Mouse (Mus musculus) spleen, adult 18-20 months (tissue): ENCODE measurements around the gene Il31.

ENCODE experiments used
- DNase-seq, 2 experiments: peaks; one replicate each; pipeline ENCODE4 v3.0.0; 2022; ENCODE audit warnings: mixed read lengths in 2 of 2

Gene Il31

GRCm38 (mm10) chr5:123470784-123471400 lies 18.4 kb downstream of the Il31 start:
- no peak for DNase-seq

- DNase-seq, result no peak
Measured at GRCm38 (mm10) chr5:123464638-123465037, 24.7 kb downstream of the Il31 start.

GRCm38 (mm10) chr5:123461420-123461819 lies 27.9 kb downstream of the Il31 start:
- DNase-seq, result no peak

- no peak for DNase-seq
Measured at GRCm38 (mm10) chr5:123451886-123452285, 37.4 kb downstream of the Il31 start.

- DNase-seq, result no peak
Measured at GRCm38 (mm10) chr5:123444849-123445334, 44.4 kb downstream of the Il31 start.

- DNase-seq, result peak in 1 of 2 experiments; percentile 63
Measured at GRCm38 (mm10) chr5:123444069-123444468, 45.2 kb downstream of the Il31 start.

GRCm38 (mm10) chr5:123442283-123442682 lies 47.0 kb downstream of the Il31 start:
- no peak for DNase-seq

GRCm38 (mm10) chr5:123440664-123441063 lies 48.6 kb downstream of the Il31 start:
- no peak for DNase-seq

GRCm38 (mm10) chr5:123439941-123440340 lies 49.3 kb downstream of the Il31 start:
- DNase-seq, result peak in 1 of 2 experiments; percentile 17

- DNase-seq, result no peak
Measured at GRCm38 (mm10) chr5:123439312-123439711, 50.0 kb downstream of the Il31 start.

- no peak for DNase-seq
Measured at GRCm38 (mm10) chr5:123438381-123438780, 50.9 kb downstream of the Il31 start.

GRCm38 (mm10) chr5:123436780-123437175 lies 52.5 kb downstream of the Il31 start:
- peak in 1 of 2 experiments; percentile 55 for DNase-seq

GRCm38 (mm10) chr5:123436071-123436779 lies 53.1 kb downstream of the Il31 start:
- no peak for DNase-seq

- DNase-seq, result no peak
Measured at GRCm38 (mm10) chr5:123432305-123432874, 56.9 kb downstream of the Il31 start.

GRCm38 (mm10) chr5:123431524-123432304 lies 57.6 kb downstream of the Il31 start:
- no peak for DNase-seq
